Mouse (Mus musculus): ENCODE results near the gene Hal. TPM values are rescaled to one million over a fixed set of nuclear protein-coding genes. Genes with fewer than 3 reads are reported as not detected.

Gene Hal
- polyA plus RNA-seq, 1 experiment, result 1.7 TPM

GRCm38 (mm10) chr10:93538287-93538686, 49.7 kb downstream of the Hal start:
- TF ChIP-seq POLR2A (IDR thresholded peaks at IDR 0.05; ENCODE audit: borderline replicate concordance, low read depth, low read length), result no peak
- TF ChIP-seq CTCF (IDR thresholded peaks at IDR 0.05; ENCODE audit: low read depth, low read length), result no peak
- H3K4me3 ChIP-seq (ENCODE audit: insufficient read depth, low read length), result no peak overlapping the region
- H3K4me1 ChIP-seq (ENCODE audit: control insufficient read depth, insufficient read depth, low read length), result peaks cover 12% of the 10 kb centered on the region
- no peak overlapping the region for H3K27ac ChIP-seq (ENCODE audit: insufficient read depth, low read depth, low read length)

- TF ChIP-seq CTCF (IDR thresholded peaks at IDR 0.05; ENCODE audit: low read depth, low read length) (no peak), POLR2A (IDR thresholded peaks at IDR 0.05; ENCODE audit: borderline replicate concordance, low read depth, low read length) (no peak)
- Histone ChIP-seq H3K4me3 (ENCODE audit: insufficient read depth, low read length) (no peak overlapping the region), H3K4me1 (ENCODE audit: control insufficient read depth, insufficient read depth, low read length) (peaks cover 12% of the 10 kb centered on the region), H3K27ac (ENCODE audit: insufficient read depth, low read depth, low read length) (no peak overlapping the region)
These were observed 50.2 kb downstream of the Hal start for GRCm38 (mm10) chr10:93538818-93539217.

GRCm38 (mm10) chr10:93539775-93540430, 51.3 kb downstream of the Hal start, which contains the start of gene Amdhd1:
TSS of gene Amdhd1 (minus strand) at chr10:93540033.
- Histone ChIP-seq H3K4me1 (ENCODE audit: control insufficient read depth, insufficient read depth, low read length) (peaks cover 12% of the 10 kb centered on the region), H3K27ac (ENCODE audit: insufficient read depth, low read depth, low read length) (no peak within 1 kb of the TSS), H3K4me3 (ENCODE audit: insufficient read depth, low read length) (peak within 1 kb of the TSS; percentile 52)
- peak; percentile 44; the same call in 1 of the 2 replicates for TF ChIP-seq CTCF (IDR thresholded peaks at IDR 0.05; ENCODE audit: low read depth, low read length)
- no peak for TF ChIP-seq POLR2A (IDR thresholded peaks at IDR 0.05; ENCODE audit: borderline replicate concordance, low read depth, low read length)

GRCm38 (mm10) chr10:93540431-93541210, 52.1 kb downstream of the Hal start, which contains the start of gene Ccdc38:
TSS of gene Ccdc38 (plus strand) at chr10:93540632.
- H3K4me1 ChIP-seq (ENCODE audit: control insufficient read depth, insufficient read depth, low read length), result peaks cover 12% of the 10 kb centered on the region
- no peak within 1 kb of the TSS for H3K27ac ChIP-seq (ENCODE audit: insufficient read depth, low read depth, low read length)
- TF ChIP-seq POLR2A (IDR thresholded peaks at IDR 0.05; ENCODE audit: borderline replicate concordance, low read depth, low read length) (no peak), CTCF (IDR thresholded peaks at IDR 0.05; ENCODE audit: low read depth, low read length) (no peak)
- H3K4me3 ChIP-seq (ENCODE audit: insufficient read depth, low read length), result peak within 1 kb of the TSS; percentile 52

GRCm38 (mm10) chr10:93541585-93541984, 53.0 kb downstream of the Hal start:
- H3K27ac ChIP-seq (ENCODE audit: insufficient read depth, low read depth, low read length), result no peak overlapping the region
- H3K4me3 ChIP-seq (ENCODE audit: insufficient read depth, low read length), result no peak overlapping the region
- H3K4me1 ChIP-seq (ENCODE audit: control insufficient read depth, insufficient read depth, low read length), result peaks cover 12% of the 10 kb centered on the region
- TF ChIP-seq POLR2A (IDR thresholded peaks at IDR 0.05; ENCODE audit: borderline replicate concordance, low read depth, low read length) (no peak), CTCF (IDR thresholded peaks at IDR 0.05; ENCODE audit: low read depth, low read length) (no peak)

GRCm38 (mm10) chr10:93542356-93542755, 53.8 kb downstream of the Hal start:
- H3K4me1 ChIP-seq (ENCODE audit: control insufficient read depth, insufficient read depth, low read length), result peaks cover 12% of the 10 kb centered on the region
- no peak overlapping the region for H3K27ac ChIP-seq (ENCODE audit: insufficient read depth, low read depth, low read length)
- H3K4me3 ChIP-seq (ENCODE audit: insufficient read depth, low read length), result no peak overlapping the region
- TF ChIP-seq CTCF (IDR thresholded peaks at IDR 0.05; ENCODE audit: low read depth, low read length) (no peak), POLR2A (IDR thresholded peaks at IDR 0.05; ENCODE audit: borderline replicate concordance, low read depth, low read length) (no peak)

GRCm38 (mm10) chr10:93543176-93543575, 54.6 kb downstream of the Hal start:
- Histone ChIP-seq H3K4me1 (ENCODE audit: control insufficient read depth, insufficient read depth, low read length) (peaks cover 12% of the 10 kb centered on the region), H3K4me3 (ENCODE audit: insufficient read depth, low read length) (no peak overlapping the region), H3K27ac (ENCODE audit: insufficient read depth, low read depth, low read length) (no peak overlapping the region)
- TF ChIP-seq POLR2A (IDR thresholded peaks at IDR 0.05; ENCODE audit: borderline replicate concordance, low read depth, low read length) (no peak), CTCF (IDR thresholded peaks at IDR 0.05; ENCODE audit: low read depth, low read length) (no peak)

GRCm38 (mm10) chr10:93544172-93544571, 55.6 kb downstream of the Hal start:
- Histone ChIP-seq H3K4me3 (ENCODE audit: insufficient read depth, low read length) (no peak overlapping the region), H3K4me1 (ENCODE audit: control insufficient read depth, insufficient read depth, low read length) (peaks cover 12% of the 10 kb centered on the region), H3K27ac (ENCODE audit: insufficient read depth, low read depth, low read length) (no peak overlapping the region)
- no peak for TF ChIP-seq CTCF (IDR thresholded peaks at IDR 0.05; ENCODE audit: low read depth, low read length)
- TF ChIP-seq POLR2A (IDR thresholded peaks at IDR 0.05; ENCODE audit: borderline replicate concordance, low read depth, low read length), result no peak

- Histone ChIP-seq H3K27ac (ENCODE audit: insufficient read depth, low read depth, low read length) (no peak overlapping the region), H3K4me3 (ENCODE audit: insufficient read depth, low read length) (no peak overlapping the region), H3K4me1 (ENCODE audit: control insufficient read depth, insufficient read depth, low read length) (no peaks in the 10 kb centered on the region)
- TF ChIP-seq CTCF (IDR thresholded peaks at IDR 0.05; ENCODE audit: low read depth, low read length) (no peak), POLR2A (IDR thresholded peaks at IDR 0.05; ENCODE audit: borderline replicate concordance, low read depth, low read length) (no peak)
These were observed 59.2 kb downstream of the Hal start for GRCm38 (mm10) chr10:93547741-93548270.

GRCm38 (mm10) chr10:93548991-93549390, 60.4 kb downstream of the Hal start:
- peak; percentile 71 for TF ChIP-seq CTCF (IDR thresholded peaks at IDR 0.05; ENCODE audit: low read depth, low read length)
- no peak for TF ChIP-seq POLR2A (IDR thresholded peaks at IDR 0.05; ENCODE audit: borderline replicate concordance, low read depth, low read length)
- H3K27ac ChIP-seq (ENCODE audit: insufficient read depth, low read depth, low read length), result no peak overlapping the region
- H3K4me3 ChIP-seq (ENCODE audit: insufficient read depth, low read length), result no peak overlapping the region
- no peaks in the 10 kb centered on the region for H3K4me1 ChIP-seq (ENCODE audit: control insufficient read depth, insufficient read depth, low read length)
